10 mouse cellular contexts compared by ENCODE assay signal in genomic region chr13:111345486-111346440, GRCm38 (mm10).
DNase-seq lines count a peak whose midpoint lies in the region; ATAC-seq and TF ChIP-seq lines count a peak whose summit lies in the region.
"Had no signal": no experiment of that assay in that cellular context is flagged by ENCODE, and none has a peak within 500 bp of the region (broad histone marks: within the 10 kb centered on the region; RNA-seq: fewer than 3 reads in every experiment).

No protein-coding gene starts in this region.

- 0 out of 2 replicates have a peak, but pooled peaks have one; percentile 27 for ATAC-seq in intestine, embryonic 14.5 days (replicated peaks; ENCODE audit: low FRiP score, low TSS enrichment, low read depth)
- no peak for ATAC-seq in intestine, postnatal 0 days
- peak; percentile 84 for ATAC-seq in granulocyte monocyte progenitor cell, adult 5-6 weeks (replicated peaks; ENCODE audit: poor library complexity, severe bottlenecking)
- peak; percentile 90 for ATAC-seq in megakaryocyte progenitor cell, adult 5-6 weeks (replicated peaks; ENCODE audit: poor library complexity)
- ATAC-seq: midbrain, embryonic 15.5 days had no signal

- DNase-seq in intestine, embryonic 14.5 days (ENCODE audit: low spot score): no peak
- DNase-seq in MEL-GATA-1-ER (ENCODE audit: extremely low read depth, low read depth): peak; percentile 84
- DNase-seq in cerebellum, adult 9-10 months: no peak
- DNase-seq in embryo, embryonic 10 days (ENCODE audit: low spot score): no peak

- no peaks in the 10 kb centered on the region for H3K9me3 ChIP-seq in intestine, embryonic 14.5 days (ENCODE audit: control insufficient read depth, low read length)
- no peaks in the 10 kb centered on the region for H3K9me3 ChIP-seq in intestine, postnatal 0 days (ENCODE audit: control insufficient read depth)
- H3K9me3 ChIP-seq: hindbrain, embryonic 10.5 days; limb, embryonic 15.5 days; midbrain, embryonic 15.5 days had no signal

- no peak overlapping the region for H3K27ac ChIP-seq in intestine, embryonic 14.5 days (ENCODE audit: low read depth)
- H3K27ac ChIP-seq in intestine, postnatal 0 days (ENCODE audit: low read depth, low read length): no peak overlapping the region
- H3K27ac ChIP-seq: hindbrain, embryonic 10.5 days; limb, embryonic 15.5 days; midbrain, embryonic 15.5 days had no signal

- H3K36me3 ChIP-seq in intestine, embryonic 14.5 days (ENCODE audit: control insufficient read depth, insufficient read depth, low read length): no peaks in the 10 kb centered on the region
- H3K36me3 ChIP-seq in intestine, postnatal 0 days (ENCODE audit: control insufficient read depth, insufficient read depth): no peaks in the 10 kb centered on the region
- H3K36me3 ChIP-seq: hindbrain, embryonic 10.5 days; limb, embryonic 15.5 days; midbrain, embryonic 15.5 days had no signal

- no peak overlapping the region for H3K9ac ChIP-seq in intestine, embryonic 14.5 days (ENCODE audit: low read length)
- no peak overlapping the region for H3K9ac ChIP-seq in intestine, postnatal 0 days (ENCODE audit: low read depth, low read length)
- H3K9ac ChIP-seq: limb, embryonic 15.5 days; midbrain, embryonic 15.5 days had no signal

- H3K4me1 ChIP-seq in intestine, embryonic 14.5 days (replicated peaks; ENCODE audit: control insufficient read depth, insufficient read depth, low read length): no peaks in the 10 kb centered on the region
- H3K4me1 ChIP-seq in intestine, postnatal 0 days (replicated peaks; ENCODE audit: control insufficient read depth, insufficient read depth, low read length): no peaks in the 10 kb centered on the region
- H3K4me1 ChIP-seq: limb, embryonic 15.5 days; midbrain, embryonic 15.5 days had no signal

- no peak for TF ChIP-seq CTCF in intestine, postnatal 0 days (IDR thresholded peaks at IDR 0.05; ENCODE audit: low read depth)

- H3K27me3 ChIP-seq in intestine, embryonic 14.5 days (replicated peaks; ENCODE audit: control insufficient read depth, insufficient read depth, low read length): no peaks in the 10 kb centered on the region
- no peaks in the 10 kb centered on the region for H3K27me3 ChIP-seq in intestine, postnatal 0 days (replicated peaks; ENCODE audit: control insufficient read depth, insufficient read depth, low read length)
- H3K27me3 ChIP-seq: limb, embryonic 15.5 days; midbrain, embryonic 15.5 days had no signal

- no peak overlapping the region for H3K4me2 ChIP-seq in intestine, embryonic 14.5 days (ENCODE audit: low read length)
- no peak overlapping the region for H3K4me2 ChIP-seq in intestine, postnatal 0 days (replicated peaks; ENCODE audit: low read depth)
- H3K4me2 ChIP-seq: limb, embryonic 15.5 days; midbrain, embryonic 15.5 days had no signal

- no peak overlapping the region for H3K4me3 ChIP-seq in intestine, embryonic 14.5 days (ENCODE audit: low read depth, low read length)
- H3K4me3 ChIP-seq in intestine, postnatal 0 days (ENCODE audit: low read depth, low read length): no peak overlapping the region
- H3K4me3 ChIP-seq: hindbrain, embryonic 10.5 days; limb, embryonic 15.5 days; midbrain, embryonic 15.5 days had no signal

- 59% methylated on average over 15 of the region's 15 CpGs for WGBS in intestine, embryonic 14.5 days
- WGBS in intestine, postnatal 0 days: 51% methylated on average over 15 of the region's 15 CpGs
